Mouse (Mus musculus): Measurements from ENCODE around the gene Zfp280d. TPM values are rescaled to one million over a fixed set of nuclear protein-coding genes. Genes with fewer than 3 reads are reported as not detected.

The Zfp280d gene
- 46.4 and 78.8 TPM in 2 replicates for total RNA-seq (2014; fragmentation: Nextera tagmentation)
- 48.8 and 50.6 TPM in 2 replicates for total RNA-seq (2017)

DNA sequence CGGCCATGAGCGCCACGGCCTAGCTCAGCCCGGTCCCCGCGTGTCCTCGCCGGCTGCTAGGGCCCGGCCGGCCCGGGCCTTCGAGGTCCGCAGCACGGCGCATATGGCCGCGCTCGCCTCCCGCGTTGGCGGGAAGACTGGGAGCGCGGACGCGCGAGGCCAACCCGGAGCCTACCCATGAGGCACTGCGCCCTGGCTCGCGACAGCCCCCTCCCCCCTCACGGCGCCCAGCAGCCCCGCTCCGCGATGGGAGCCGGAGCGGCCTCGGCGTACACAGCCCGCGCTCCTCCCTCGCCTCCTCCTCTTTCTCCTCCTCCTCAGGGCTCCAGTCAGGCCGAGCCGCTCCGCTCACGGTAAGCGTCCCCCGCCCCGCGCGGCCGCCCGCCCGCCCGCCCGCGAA lies at the start of gene Zfp280d:
Gene Zfp280d, plus strand, starts transcription at position 184 of the 400 bp plus-strand sequence.
- peak; percentile 99 for ATAC-seq (replicated peaks; ENCODE audit: poor library complexity, severe bottlenecking)

DNA sequence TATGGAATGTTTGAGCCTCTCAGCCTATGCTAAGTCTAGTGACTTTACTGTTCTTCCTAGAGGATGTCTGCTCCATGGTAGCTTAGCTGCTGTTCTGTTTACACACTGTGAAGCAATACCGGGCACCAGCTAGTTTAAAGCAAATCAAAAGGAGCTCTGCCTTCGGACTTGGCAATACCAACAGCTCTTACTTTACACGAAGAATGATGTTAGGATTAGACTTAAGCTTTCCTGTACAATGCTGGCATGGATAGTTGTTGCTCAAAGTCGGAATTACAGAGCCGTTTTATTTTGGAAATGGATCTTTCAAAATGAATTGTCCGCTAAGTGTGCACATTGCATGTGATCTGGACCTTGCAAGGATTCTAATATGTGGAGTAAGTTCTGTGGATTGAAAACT lies 48.1 kb upstream of the Zfp280d start:
- no peak for ATAC-seq (replicated peaks; ENCODE audit: poor library complexity, severe bottlenecking)

DNA sequence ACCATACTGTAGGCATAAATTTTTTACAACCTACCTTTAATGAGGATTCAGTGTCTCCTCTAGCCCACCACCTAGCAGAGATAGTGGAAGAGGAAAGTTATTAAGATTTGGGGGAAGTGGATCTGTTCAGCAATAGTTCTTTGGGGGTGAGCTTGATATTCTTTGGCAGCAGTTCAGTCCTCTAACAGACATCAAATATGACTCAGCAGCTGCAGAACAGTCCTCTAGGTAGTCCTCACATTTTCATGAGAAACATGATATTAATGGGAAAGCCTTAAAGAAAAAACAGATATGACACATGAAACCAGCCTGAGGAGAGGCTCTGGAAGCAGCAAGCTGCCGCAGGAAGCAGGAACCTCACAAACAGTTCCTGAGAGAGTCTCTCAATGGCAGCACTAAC lies 22.0 kb upstream of the Zfp280d start:
- ATAC-seq (replicated peaks; ENCODE audit: poor library complexity, severe bottlenecking), result no peak

DNA sequence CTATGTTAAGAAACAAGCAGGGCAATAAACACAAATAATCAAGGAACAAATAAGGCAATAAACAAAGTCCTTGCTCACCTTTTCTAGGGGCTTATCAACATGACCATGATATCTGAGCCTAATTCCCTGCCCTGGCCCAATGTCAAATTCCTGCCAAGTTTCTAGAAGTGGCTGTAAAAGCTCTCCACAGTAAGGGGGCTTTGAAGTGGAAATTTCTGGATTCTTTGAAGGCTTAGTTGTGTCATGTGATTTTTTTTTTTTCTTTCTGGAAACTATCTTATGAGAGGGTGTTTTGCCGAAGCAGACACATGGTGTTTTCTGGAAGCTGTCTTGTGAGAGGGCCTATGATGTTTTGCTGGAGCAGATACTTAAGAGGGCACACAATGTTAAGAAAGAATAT lies 19.4 kb upstream of the Zfp280d start:
- ATAC-seq (replicated peaks; ENCODE audit: poor library complexity, severe bottlenecking), result no peak

DNA sequence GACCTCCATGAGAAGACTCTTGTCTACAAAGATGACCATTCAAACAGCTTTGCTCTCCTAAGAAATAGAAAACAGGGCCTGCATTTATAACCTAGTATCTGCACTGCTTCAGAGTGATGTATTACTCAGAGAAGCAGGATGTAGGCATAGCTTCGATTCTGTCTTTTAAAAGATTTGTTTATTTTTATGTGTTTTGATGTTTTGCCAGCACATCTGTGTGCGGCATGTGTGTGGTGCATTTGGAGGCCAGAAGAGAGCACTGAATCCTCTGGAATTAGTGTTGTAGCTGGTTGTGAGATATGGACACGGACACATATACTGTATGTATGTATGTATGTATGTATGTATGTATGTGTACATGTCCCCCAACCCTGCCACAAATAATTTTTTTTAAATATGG lies 18.0 kb upstream of the Zfp280d start:
- ATAC-seq (replicated peaks; ENCODE audit: poor library complexity, severe bottlenecking), result no peak

DNA sequence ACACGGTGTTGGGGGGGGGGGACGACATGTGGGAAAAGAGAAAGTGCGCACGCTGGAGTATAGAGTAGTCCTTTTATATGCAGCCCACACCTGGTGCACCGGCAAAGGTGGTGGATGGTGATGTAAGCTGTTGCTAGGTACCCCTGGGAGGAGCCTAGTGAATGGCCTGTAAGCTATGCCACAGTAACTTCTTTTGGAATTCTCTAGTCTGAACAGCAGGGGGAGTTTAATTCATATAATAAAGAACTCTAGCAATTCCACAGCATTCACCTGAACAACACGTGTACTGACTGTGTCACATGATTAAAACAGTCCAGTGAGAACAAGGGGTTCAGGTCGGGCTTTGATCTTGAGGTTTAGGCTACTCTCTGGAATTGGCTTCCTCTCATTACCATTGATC lies 14.3 kb upstream of the Zfp280d start:
- no peak for ATAC-seq (replicated peaks; ENCODE audit: poor library complexity, severe bottlenecking)

DNA sequence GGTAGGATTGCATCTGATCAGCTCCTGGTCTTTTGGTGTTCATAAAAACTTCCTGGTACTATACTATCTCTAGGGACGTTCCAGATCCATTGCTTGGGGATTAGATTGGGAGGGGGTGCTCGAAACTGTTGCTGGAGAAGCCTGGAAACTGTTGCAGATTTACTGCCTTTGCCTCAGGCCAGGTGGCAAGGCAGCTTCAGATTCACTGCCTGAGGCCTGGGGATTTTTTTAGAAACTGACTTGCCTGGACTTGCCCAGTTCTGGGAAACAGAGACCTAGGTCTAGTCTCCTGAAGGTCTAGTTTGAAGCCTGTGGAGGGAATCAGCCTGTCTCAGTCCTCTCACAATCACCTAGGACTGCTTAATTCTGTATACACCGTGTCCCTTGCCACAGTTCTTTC lies 9.8 kb upstream of the Zfp280d start:
- ATAC-seq (replicated peaks; ENCODE audit: poor library complexity, severe bottlenecking), result no peak

DNA sequence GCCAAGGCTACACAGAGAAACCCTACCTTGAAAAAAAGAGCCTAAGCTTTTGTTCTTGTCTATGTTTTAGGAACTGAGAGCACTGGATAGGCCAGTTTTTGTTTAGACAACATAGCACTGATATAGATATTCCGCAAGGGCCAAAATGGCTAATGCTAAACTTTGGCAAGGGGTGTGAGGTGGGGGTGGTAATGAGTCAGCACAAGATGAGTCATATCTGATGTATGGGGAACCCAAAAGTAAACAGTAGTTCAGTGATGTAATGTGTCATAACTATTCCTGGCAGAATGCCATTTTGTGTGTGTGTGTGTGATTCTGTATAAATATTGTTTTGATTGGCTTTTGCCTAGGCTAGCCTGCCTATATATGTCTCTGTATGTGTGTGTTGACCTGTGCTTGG lies 4.5 kb upstream of the Zfp280d start:
- no peak; the same call in 1 of the 2 replicates for ATAC-seq (replicated peaks; ENCODE audit: poor library complexity, severe bottlenecking)

DNA sequence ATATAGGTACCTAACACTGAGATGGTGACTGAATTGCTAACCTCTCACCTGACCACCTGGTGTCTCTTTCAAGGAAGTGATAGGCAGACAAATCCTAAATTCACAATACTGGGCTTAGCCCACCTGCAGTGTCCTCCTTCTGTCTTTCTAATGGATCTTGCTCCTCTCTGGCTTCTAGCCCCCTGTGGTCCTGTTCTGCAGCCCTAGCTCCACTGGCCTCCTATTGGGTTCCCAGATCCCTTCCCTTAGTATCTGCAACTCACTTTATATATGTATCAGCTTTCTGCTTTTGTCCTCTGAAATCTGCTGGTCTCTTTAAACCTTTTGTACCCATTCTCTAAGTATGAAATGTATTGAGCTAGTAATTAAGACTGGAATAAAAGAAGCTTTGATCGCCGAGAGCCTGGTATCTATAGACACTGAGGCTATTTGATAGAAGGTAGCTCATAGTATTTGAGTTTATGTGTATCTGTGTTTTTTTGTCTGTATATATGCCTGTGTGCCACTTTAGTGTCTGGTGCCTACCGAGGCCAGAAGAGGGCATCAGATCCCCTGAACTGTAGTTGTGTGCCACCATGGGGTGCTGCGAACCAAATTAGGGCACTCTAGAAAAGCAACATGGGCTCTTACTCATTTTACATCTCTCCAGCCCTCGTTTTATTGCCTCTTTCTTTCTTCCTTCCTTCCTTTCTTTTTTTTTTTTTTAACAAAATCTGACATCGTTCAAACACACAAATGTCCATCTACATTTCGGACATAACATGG lies 832 bp upstream of the Zfp280d start:
- no peak for ATAC-seq (replicated peaks; ENCODE audit: poor library complexity, severe bottlenecking)

DNA sequence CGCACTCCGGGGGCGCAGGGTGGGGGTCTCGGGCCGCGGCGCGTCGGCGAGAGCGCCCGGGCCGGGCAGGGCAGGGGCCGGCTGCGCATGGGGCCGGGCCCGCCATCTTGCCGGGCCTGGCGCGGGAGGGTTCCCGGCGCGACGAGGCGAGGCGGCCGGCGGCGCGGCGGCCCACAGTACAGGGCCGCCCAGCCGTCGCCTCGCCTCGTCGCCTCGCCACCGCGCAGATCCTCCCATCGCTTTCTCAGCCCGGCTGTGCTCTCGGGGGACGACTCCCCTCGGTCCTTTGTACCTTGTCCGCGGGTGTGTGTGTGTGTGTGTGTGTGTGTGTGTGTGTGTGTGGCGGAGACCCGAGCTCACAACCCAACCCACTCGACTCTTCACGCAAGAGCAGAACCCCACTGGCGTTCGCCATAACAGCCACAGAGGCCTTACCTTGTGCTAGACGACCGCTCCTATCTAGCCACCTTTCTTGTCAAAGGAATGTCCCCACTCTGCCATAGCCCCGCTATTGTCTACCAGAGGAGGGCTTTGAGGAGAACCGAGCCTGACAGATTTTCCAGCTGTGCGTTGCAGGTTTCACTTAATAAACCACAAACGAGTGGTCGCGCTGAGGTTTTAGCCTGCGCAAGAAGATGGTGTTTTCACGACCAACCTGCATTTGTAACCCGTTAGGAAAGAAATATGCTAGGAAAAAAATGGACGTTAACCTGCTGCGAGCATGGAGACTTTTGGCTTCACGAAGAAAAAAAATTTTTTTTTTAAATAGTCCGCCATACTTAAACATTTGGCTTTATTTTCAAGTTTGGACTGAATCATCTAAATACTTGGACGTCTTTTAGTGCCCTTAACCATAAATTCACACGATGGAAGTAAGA lies 680 bp downstream of the Zfp280d start:
- ATAC-seq (replicated peaks; ENCODE audit: poor library complexity, severe bottlenecking), result peak; percentile 47

DNA sequence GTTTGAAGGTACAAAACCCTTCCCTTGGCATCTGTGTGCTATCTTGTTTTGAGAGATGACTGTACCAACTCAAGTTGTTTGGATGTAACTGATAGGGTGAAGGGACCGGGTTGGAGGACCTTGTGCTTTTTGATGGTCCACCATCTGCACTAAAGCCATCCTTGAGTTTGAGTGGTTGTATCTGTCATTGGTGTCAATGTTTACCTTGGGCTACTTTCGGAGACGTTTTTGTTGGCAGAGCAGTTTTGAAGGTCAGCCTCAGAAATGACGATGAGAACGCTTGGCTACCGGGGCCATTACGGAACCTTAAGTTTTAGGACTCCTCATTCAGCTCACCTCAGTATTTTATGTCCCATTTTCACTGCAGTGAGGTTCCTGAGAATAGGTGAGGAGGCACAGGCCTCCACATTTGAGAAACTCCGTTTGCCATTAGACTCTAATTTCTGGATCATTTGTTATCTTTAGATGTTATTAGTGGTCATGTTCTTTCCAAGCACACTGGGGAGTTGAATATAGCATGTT lies 1.4 kb downstream of the Zfp280d start:
- ATAC-seq (replicated peaks; ENCODE audit: poor library complexity, severe bottlenecking), result no peak

DNA sequence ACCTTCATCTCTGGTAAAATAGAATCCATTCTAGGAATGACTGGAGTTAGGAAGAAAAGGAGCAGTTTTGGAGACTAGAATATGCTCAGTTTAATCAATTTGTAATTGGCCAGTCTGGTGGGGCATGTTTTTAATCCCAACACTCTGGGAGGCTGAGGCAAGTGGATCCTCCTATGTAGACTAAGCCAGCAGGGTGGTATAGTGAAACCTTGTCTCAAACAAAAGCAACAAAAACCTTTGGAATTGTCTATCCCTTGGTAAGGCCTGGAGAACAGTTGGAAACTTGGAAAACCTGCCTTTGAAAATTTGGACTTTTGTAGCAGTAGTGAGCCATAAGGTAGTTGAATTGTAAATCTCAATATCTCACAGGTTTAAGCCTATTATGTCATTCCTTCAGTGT lies 2.3 kb downstream of the Zfp280d start:
- no peak for ATAC-seq (replicated peaks; ENCODE audit: poor library complexity, severe bottlenecking)

DNA sequence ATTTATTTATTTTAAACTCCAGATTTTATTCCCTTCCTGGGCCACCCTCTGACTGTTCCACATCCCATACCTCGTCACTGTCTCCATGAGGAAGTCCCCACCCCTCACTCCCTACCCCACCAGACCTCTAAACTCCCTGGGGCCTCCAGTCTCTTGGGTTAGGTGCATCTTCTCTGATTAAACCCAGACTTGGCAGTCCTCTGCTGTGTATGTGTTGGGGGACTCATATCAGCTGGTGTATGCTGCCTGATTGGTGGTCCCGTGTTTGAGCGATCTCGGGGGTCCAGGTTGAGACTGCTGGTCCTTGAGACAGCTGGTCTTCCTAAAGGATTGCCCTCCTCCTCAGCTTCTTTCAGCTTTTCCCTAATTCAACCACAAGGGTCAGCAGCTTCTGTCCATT lies 5.3 kb downstream of the Zfp280d start:
- no peak for ATAC-seq (replicated peaks; ENCODE audit: poor library complexity, severe bottlenecking)

DNA sequence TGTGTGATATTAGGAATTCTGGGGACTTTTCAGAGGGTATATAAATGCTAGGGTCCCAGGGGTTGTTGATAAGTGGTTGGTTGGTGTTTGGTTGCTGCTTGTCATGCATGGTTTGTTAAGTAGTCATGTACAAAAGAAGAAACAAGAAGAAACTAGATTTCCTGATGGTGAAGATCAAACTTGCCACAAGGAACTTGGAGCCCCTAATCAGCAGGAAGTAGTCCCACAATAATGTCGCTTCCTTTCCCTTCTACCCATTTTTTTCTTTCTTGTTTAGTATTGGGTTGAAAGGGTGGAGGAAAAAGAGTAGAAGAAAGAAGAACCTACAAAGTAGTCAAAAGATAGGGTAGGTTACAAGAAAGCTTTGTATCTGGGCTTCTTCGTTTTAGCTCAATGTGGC lies 13.0 kb downstream of the Zfp280d start:
- no peak for ATAC-seq (replicated peaks; ENCODE audit: poor library complexity, severe bottlenecking)

DNA sequence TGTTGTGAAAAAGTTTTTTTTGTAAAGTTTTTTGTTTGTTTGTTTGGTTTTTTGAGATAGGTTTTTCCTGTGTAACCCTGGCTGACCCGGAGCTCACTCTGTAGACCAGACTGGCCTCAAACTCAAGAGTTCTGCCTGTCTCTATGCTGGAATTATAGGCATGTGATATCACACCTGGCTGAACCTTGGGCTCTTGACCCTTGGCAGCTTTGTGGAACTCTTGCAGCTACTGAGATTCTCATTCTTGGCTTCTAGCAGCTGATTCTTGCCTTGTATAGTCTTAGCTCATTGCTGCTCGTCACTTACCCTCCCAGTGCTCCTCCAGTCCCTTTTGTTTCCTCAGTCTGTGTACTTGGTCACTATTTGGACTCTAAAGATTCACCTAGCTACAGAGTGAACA lies 13.6 kb downstream of the Zfp280d start:
- ATAC-seq (replicated peaks; ENCODE audit: poor library complexity, severe bottlenecking), result no peak

DNA sequence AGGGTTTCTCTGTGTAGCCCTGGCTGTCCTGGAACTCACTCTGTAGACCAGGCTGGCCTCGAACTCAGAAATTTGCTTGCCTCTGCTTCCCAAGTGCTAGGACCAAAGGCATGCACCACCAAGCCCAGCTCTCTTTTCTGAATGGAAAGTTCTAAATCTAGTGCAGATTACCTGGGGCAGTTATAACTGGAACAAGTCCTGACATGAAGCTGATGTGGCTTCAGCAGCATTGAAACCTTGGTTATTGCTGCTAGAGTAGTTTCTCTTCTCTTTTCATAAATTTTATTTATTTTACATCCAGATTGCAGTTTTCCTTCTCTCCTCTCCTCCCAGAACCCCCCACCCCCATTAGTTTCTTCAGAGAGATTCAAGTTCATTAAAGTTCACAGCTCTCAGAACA lies 14.4 kb downstream of the Zfp280d start:
- no peak for ATAC-seq (replicated peaks; ENCODE audit: poor library complexity, severe bottlenecking)

DNA sequence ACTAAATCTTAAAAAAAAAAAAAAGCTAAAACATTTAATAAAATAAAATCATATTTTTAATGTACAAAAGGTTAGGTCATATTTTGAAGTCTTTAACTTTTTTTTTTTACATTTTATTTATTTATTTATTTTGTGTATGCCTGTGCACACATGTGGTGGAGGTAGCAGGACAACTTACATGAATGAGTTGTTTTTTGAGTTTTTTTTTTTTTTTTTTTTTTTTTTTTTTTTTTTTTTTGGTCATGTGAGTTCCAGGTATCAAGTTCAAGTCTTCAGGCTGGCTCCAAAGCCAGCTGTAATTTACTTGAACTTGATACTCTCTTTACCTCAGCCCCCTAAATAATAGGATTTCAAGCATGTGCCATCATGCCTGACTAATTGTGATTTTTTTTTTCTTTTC lies 19.4 kb downstream of the Zfp280d start:
- no peak for ATAC-seq (replicated peaks; ENCODE audit: poor library complexity, severe bottlenecking)

DNA sequence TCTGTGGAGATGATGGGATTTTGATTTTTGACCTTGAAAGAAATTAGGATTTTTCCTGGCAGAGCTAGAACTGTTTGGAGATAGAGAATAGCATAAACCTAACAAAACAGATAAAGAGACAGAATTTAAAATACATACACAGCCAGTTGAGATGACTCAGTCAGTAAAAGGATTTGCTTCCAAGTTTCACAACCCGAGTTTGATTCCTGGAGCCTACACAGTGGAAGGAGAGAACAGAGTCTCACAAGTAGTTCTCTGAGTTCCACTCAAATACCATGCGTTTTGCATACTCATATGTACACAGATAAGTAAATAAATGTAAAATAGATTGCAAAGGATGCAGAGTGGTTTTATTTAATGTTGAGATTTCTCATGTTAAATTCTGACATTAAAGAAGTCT lies 35.1 kb downstream of the Zfp280d start:
- no peak for ATAC-seq (replicated peaks; ENCODE audit: poor library complexity, severe bottlenecking)

DNA sequence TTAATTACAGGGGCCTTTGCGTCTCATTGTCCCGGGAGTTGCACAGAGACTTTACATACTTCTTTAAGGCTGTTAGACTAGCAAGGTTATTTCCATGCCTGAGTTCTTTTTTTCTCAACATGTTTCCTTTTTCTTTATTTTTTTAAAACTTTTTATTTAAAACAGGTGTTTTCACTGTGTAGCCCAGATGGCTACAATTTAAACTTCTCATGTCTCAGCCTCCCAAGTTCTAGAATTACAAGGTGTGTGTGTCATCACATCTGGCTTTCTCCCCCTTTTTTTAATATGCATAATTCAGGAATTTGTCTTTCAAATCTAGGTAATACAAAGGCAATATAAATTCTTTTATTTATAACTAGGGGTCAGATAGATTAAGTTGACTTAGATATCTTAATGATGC lies 58.6 kb downstream of the Zfp280d start:
- ATAC-seq (replicated peaks; ENCODE audit: poor library complexity, severe bottlenecking), result no peak

DNA sequence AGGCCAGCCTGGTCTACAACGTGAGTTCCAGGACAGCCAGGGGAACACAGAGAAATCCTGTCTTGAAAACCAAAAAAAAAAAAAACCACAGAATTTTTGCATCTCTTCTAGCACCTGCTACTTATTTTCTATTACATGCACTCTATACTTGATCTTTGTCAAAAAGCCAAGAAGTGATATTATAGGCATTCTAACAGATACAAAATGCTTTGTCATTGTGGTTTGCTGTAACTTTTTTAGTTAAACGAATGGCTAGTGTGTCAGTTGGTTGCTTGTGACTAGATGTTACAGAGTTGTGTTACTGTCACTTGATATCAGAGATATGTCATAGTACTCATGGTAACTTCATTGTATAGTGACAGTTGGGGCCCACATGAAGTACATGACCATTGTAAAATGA lies 61.4 kb downstream of the Zfp280d start:
- ATAC-seq (replicated peaks; ENCODE audit: poor library complexity, severe bottlenecking), result no peak

DNA sequence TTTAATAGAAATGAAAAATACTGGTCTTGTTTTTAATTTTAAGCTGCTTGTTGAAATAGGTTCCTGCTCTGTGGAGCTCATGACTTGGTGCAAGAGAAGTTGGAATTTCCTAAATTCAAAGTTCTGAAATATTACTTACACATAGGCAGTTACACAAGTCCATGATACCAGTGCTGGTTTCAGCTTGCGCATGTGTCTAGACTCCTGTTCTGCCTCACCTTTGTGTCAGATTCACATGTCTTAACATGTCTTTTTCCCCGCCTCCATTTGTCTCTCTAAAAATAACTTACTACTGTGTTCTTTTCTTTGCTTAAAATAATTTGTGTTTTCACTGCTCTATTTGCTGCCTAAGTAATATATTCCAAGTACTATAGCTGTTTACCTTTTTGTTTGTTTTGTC lies 64.5 kb downstream of the Zfp280d start:
- ATAC-seq (replicated peaks; ENCODE audit: poor library complexity, severe bottlenecking), result no peak
